Mouse (Mus musculus) erythroblast, embryonic 14.5 days (primary cell): ENCODE data around the gene Myof.

ENCODE experiments used
- GATA1 ChIP-seq: IDR thresholded peaks from 2 replicates; pipeline ENCODE4 v1.6.1; 2012; ENCODE audit warnings: low read length, inconsistent platforms, mixed read lengths
- TAL1 ChIP-seq: IDR thresholded peaks from 3 replicates; pipeline ENCODE4 v1.6.1; 2012; ENCODE audit warnings: low read length, inconsistent platforms, mixed read lengths

DNA sequence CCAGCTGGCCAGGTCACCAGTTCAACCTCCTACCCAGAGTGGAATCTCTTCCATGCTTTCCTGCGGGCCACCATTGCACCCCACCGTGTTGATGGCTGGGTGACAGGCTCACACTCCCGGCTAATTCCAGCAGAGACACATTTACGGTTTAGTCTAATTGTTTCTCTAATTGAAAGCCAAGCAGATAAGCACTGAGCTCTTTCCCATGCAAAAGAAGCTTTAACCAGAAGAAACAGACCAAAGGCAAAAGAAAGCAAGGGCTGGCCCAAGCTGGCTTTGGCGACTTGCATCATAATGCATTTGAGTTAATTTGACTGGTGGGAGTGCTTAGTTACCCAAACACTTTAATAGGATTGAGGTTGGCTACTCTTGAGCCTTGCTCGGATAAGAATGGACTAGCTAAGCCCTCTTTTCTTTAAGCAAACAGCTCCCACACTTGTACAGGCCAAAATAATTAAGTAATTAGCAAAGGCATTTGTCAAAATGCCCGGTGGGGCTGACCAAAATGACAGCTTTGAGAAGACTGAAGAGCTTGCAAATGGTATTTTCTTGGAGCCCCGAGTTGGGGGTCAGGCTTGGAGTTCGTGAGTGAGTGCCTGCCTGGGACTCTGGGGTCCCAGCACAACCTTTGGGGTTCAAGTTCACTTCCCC, 161.8 kb downstream of the Myof start:
- TF ChIP-seq GATA1 (no peak), TAL1 (no peak)
